In genomic region chr9:89704265-89705196, GRCm38 (mm10) we compare ENCODE assay signal across 8 mouse cellular contexts. TPM values are rescaled to one million over a fixed set of nuclear protein-coding genes. Genes with fewer than 3 reads are reported as not detected.
DNase-seq lines count a peak whose midpoint lies in the region; ATAC-seq and TF ChIP-seq lines count a peak whose summit lies in the region.

TSS of gene Tmed3 (minus strand) at chr9:89705068.

- peak; percentile 96 for ATAC-seq in erythroid progenitor cell, adult 5-6 weeks (replicated peaks; ENCODE audit: low FRiP score, poor library complexity, severe bottlenecking)
- ATAC-seq in heart, embryonic 12.5 days (ENCODE audit: insufficient number of reproducible peaks, low FRiP score), result peak; percentile 98
- ATAC-seq in kidney, postnatal 0 days (replicated peaks; ENCODE audit: low FRiP score, low read depth), result peak; percentile 99
- peak; percentile 99 for ATAC-seq in liver, embryonic 11.5 days (replicated peaks; ENCODE audit: low FRiP score)
- peak; percentile 99 for ATAC-seq in stomach, embryonic 14.5 days (ENCODE audit: insufficient number of reproducible peaks, insufficient read depth, low FRiP score, low read depth)

- H3K27ac ChIP-seq in heart, embryonic 12.5 days (ENCODE audit: poor library complexity, severe bottlenecking), result peak within 1 kb of the TSS; percentile 55; the same call in 1 of the 2 replicates
- peak within 1 kb of the TSS; percentile 70; the same call in 1 of the 2 replicates for H3K27ac ChIP-seq in kidney, postnatal 0 days
- H3K27ac ChIP-seq in liver, embryonic 11.5 days (ENCODE audit: low read depth, low read length), result peak within 1 kb of the TSS; percentile 64
- peak within 1 kb of the TSS; percentile 82 for H3K27ac ChIP-seq in stomach, embryonic 14.5 days (ENCODE audit: low read length)

- H3K4me1 ChIP-seq in heart, embryonic 12.5 days (replicated peaks), result peaks cover 7% of the 10 kb centered on the region
- peaks cover 10% of the 10 kb centered on the region; the same call in 1 of the 2 replicates for H3K4me1 ChIP-seq in kidney, postnatal 0 days (replicated peaks; ENCODE audit: insufficient read depth, low read length)
- H3K4me1 ChIP-seq in liver, embryonic 11.5 days (replicated peaks; ENCODE audit: control insufficient read depth, insufficient read depth, low read length), result no peaks in the 10 kb centered on the region
- H3K4me1 ChIP-seq in stomach, embryonic 14.5 days (ENCODE audit: control insufficient read depth, insufficient read depth, low read length), result peaks cover 8% of the 10 kb centered on the region; the same call in 1 of the 2 replicates

- H3K27me3 ChIP-seq in heart, embryonic 12.5 days (replicated peaks), result no peaks in the 10 kb centered on the region
- H3K27me3 ChIP-seq in kidney, postnatal 0 days (ENCODE audit: insufficient read depth, low read length), result no peaks in the 10 kb centered on the region
- no peaks in the 10 kb centered on the region for H3K27me3 ChIP-seq in liver, embryonic 11.5 days (replicated peaks; ENCODE audit: control insufficient read depth, insufficient read depth, low read length)
- no peaks in the 10 kb centered on the region for H3K27me3 ChIP-seq in stomach, embryonic 14.5 days (ENCODE audit: control insufficient read depth, insufficient read depth, low read length)

- H3K9me3 ChIP-seq in heart, embryonic 12.5 days (replicated peaks), result no peaks in the 10 kb centered on the region
- H3K9me3 ChIP-seq in kidney, postnatal 0 days (replicated peaks; ENCODE audit: low read length), result no peaks in the 10 kb centered on the region
- no peaks in the 10 kb centered on the region for H3K9me3 ChIP-seq in liver, embryonic 11.5 days (ENCODE audit: control insufficient read depth, low read length)
- no peaks in the 10 kb centered on the region for H3K9me3 ChIP-seq in stomach, embryonic 14.5 days (ENCODE audit: control insufficient read depth, low read depth, low read length)

- H3K9ac ChIP-seq in heart, embryonic 12.5 days, result peak within 1 kb of the TSS; percentile 81
- H3K9ac ChIP-seq in kidney, postnatal 0 days (ENCODE audit: low read depth, low read length), result peak within 1 kb of the TSS; percentile 70
- H3K9ac ChIP-seq in liver, embryonic 11.5 days (ENCODE audit: low read depth, low read length), result peak within 1 kb of the TSS; percentile 85
- H3K9ac ChIP-seq in stomach, embryonic 14.5 days (replicated peaks; ENCODE audit: low read depth, low read length), result peak within 1 kb of the TSS; percentile 76

- DNase-seq in CD4-positive helper T cell, adult 2 months (ENCODE audit: low read depth, low spot score), result peak; percentile 94
- peak; percentile 82 for DNase-seq in brain, embryonic 18.5 days (ENCODE audit: low read depth, low spot score)
- peak; percentile 97 for DNase-seq in kidney, postnatal 0 days (ENCODE audit: low spot score)
- peak; percentile 84 for DNase-seq in liver, embryonic 11.5 days (ENCODE audit: low spot score)
- DNase-seq in naive thymus-derived CD4-positive, alpha-beta T cell, adult 2 months (ENCODE audit: low read depth), result peak; percentile 95

- WGBS in heart, embryonic 12.5 days, result 1% methylated on average over 52 of the region's 52 CpGs
- 2% methylated on average over 52 of the region's 52 CpGs for WGBS in kidney, postnatal 0 days
- whole genome bisulfite sequencing in liver, embryonic 11.5 days, result 2% methylated on average over 52 of the region's 52 CpGs
- WGBS in stomach, embryonic 14.5 days, result 1% methylated on average over 52 of the region's 52 CpGs

- peak; percentile 31 for TF ChIP-seq CTCF in kidney, postnatal 0 days (IDR thresholded peaks at IDR 0.05; ENCODE audit: low read depth)

- peak within 1 kb of the TSS; percentile 86 for H3K4me2 ChIP-seq in heart, embryonic 12.5 days
- peak within 1 kb of the TSS; percentile 94 for H3K4me2 ChIP-seq in kidney, postnatal 0 days (ENCODE audit: low read length)
- H3K4me2 ChIP-seq in liver, embryonic 11.5 days, result peak within 1 kb of the TSS; percentile 91
- H3K4me2 ChIP-seq in stomach, embryonic 14.5 days (replicated peaks; ENCODE audit: low read depth, low read length), result peak within 1 kb of the TSS; percentile 94

- peak within 1 kb of the TSS; percentile 50 for H3K4me3 ChIP-seq in heart, embryonic 12.5 days
- H3K4me3 ChIP-seq in kidney, postnatal 0 days (replicated peaks; ENCODE audit: low read depth, low read length), result peak within 1 kb of the TSS; percentile 57
- H3K4me3 ChIP-seq in liver, embryonic 11.5 days (ENCODE audit: low read depth, low read length), result peak within 1 kb of the TSS; percentile 64
- peak within 1 kb of the TSS; percentile 63 for H3K4me3 ChIP-seq in stomach, embryonic 14.5 days (ENCODE audit: low read depth, low read length)

- H3K36me3 ChIP-seq in heart, embryonic 12.5 days, result peaks cover 26% of the 10 kb centered on the region
- peaks cover 13% of the 10 kb centered on the region; the same call in 1 of the 2 replicates for H3K36me3 ChIP-seq in kidney, postnatal 0 days (ENCODE audit: insufficient read depth, low read length)
- H3K36me3 ChIP-seq in liver, embryonic 11.5 days (ENCODE audit: control insufficient read depth, insufficient read depth, low read length), result peaks cover 3% of the 10 kb centered on the region; the same call in 1 of the 2 replicates
- H3K36me3 ChIP-seq in stomach, embryonic 14.5 days (ENCODE audit: control insufficient read depth, insufficient read depth, low read length), result peaks cover 14% of the 10 kb centered on the region

RNA-seq across cellular contexts. Expression of gene Tmed3, which starts in this region (rescaled TPM):
- total RNA-seq in erythroid progenitor cell, adult 5-6 weeks (2015; ENCODE audit: low replicate concordance), result 33.5 and 51.6 TPM in 2 replicates
- 19.6 and 45.5 TPM in 2 replicates for total RNA-seq in erythroid progenitor cell, adult 5-6 weeks (2017; ENCODE audit: low replicate concordance)
- 63.3 and 66.2 TPM in 2 replicates for polyA plus RNA-seq in heart, embryonic 12.5 days (2016; fragmentation: Nextera tagmentation; extraction: Ambion mirVana)
- polyA plus RNA-seq in kidney, postnatal 0 days (2015; fragmentation: Nextera tagmentation; extraction: Ambion mirVana), result 96.9 and 104 TPM in 2 replicates
- 62.9 and 63.7 TPM in 2 replicates for polyA plus RNA-seq in liver, embryonic 11.5 days (2014; fragmentation: Nextera tagmentation; extraction: Ambion mirVana)
- 121 and 123 TPM in 2 replicates for polyA plus RNA-seq in stomach, embryonic 14.5 days (2014; fragmentation: Nextera tagmentation; extraction: Ambion mirVana)

Comparison
In these comparisons a context has a peak if more than half of its experiments do, and no peak if none do; other contexts are left out.
1. Peak in every context shown above with its lines: DNase-seq, ATAC-seq, H3K4me3 ChIP-seq and H3K27ac ChIP-seq.